Mouse (Mus musculus) kidney, embryonic 16.5 days (tissue): ENCODE measurements at regions not wholly inside any gene's neighbourhood (a gene's known extent, or its start where the extent isn't known, plus 50 kb on each side); places are given as distances from the start of the nearest gene placed in this dataset.

Experiments used
- ATAC-seq: fragments of 200-750 bp; cut with Nextera tagmentation; 2 replicates; pipeline ENCODE4 v1.8.0; 2017; ENCODE audit warnings: moderate TSS enrichment; ENCODE audit not compliant: low FRiP score, low TSS enrichment
- H3K27ac ChIP-seq: fragments of 300-500 bp; sonication (generic); 2 replicates; pipeline ENCODE4 v1.5.1; 2014; ENCODE audit warnings: low read length
- H3K27me3 ChIP-seq: fragments of 300-500 bp; sonication (generic); 2 replicates; pipeline ENCODE4 v1.6.1; 2014; ENCODE audit warnings: low read length, control low read depth, mixed read lengths; ENCODE audit not compliant: insufficient read depth
- H3K36me3 ChIP-seq: fragments of 300-500 bp; sonication (generic); 2 replicates; pipeline ENCODE4 v1.6.1; 2014; ENCODE audit warnings: low read length, control low read depth, mixed read lengths; ENCODE audit not compliant: insufficient read depth
- H3K4me1 ChIP-seq: fragments of 300-500 bp; sonication (generic); 2 replicates; pipeline ENCODE4 v1.6.1; 2014; ENCODE audit warnings: low read length, control low read depth, mixed read lengths; ENCODE audit not compliant: insufficient read depth
- H3K4me2 ChIP-seq: fragments of 300-500 bp; sonication (generic); replicated peaks from 2 replicates; pipeline ENCODE4 v1.6.1; 2014; ENCODE audit warnings: low read depth, low read length
- H3K4me3 ChIP-seq: fragments of 300-500 bp; sonication (generic); 2 replicates; pipeline ENCODE4 v1.5.1; 2014; ENCODE audit warnings: mild to moderate bottlenecking, low read length
- H3K9ac ChIP-seq: fragments of 300-500 bp; sonication (generic); replicated peaks from 2 replicates; pipeline ENCODE4 v1.6.1; 2014; ENCODE audit warnings: low read length
- H3K9me3 ChIP-seq: fragments of 300-500 bp; sonication (generic); 2 replicates; pipeline ENCODE4 v1.6.1; 2016; ENCODE audit warnings: low read length, control low read depth
- WGBS: fragments of 180-500 bp; shearing (Covaris S2); extraction: QIAGEN DNeasy Blood & Tissue Kit; methylation state at CpG from one replicate; pipeline ENCODE4 v1.1.7; 2014; 5-methylcytosine and 5-hydroxymethylcytosine counted together

DNA sequence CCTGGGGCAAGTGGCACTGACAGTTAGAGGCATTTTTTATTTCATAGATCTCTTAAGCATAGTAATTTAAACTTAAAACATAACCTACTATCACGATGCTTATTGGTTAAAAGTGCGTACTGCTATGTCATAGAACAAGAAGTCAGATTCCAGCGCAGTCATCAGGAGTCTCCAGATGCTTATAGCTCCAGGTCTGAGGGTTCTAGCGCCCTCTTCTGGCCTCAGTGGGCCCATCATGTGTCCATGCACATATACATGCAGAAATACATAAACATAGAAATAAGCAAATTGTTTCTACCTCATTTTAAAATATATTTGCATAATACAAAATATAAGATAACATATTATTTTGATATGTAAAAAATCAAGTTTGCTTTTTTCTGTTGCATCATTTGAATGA lies 1002.8 kb upstream of the Adgrl2 start:
- Histone ChIP-seq H3K4me2 (no peak overlapping the region), H3K4me3 (no peak overlapping the region), H3K36me3 (no peaks in the 10 kb centered on the region), H3K27ac (no peak overlapping the region), H3K9ac (no peak overlapping the region), H3K4me1 (no peaks in the 10 kb centered on the region), H3K9me3 (no peaks in the 10 kb centered on the region), H3K27me3 (no peaks in the 10 kb centered on the region)
- no peak for ATAC-seq
- 59% methylated on average over 4 of the region's 4 CpGs for WGBS

DNA sequence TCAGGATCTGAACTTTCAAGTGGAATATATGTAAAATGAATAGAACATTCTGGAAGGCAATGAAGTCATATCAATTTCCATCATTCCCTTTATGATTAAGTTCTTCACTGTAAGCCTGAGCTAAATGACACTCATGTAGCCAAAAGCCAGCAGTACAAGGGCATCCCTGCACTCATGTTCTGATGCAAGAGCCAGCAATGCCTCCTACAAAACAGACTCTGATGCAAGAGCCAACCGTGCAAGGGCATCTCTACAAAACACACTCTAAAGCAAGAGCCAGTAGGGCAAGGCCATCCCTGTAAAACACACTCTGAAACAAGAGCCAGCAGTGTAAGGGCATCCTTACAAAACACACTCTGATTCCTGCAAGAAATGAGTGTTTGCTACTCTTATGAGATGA lies 997.4 kb upstream of the Adgrl2 start:
- H3K27ac ChIP-seq = no peak overlapping the region
- no peaks in the 10 kb centered on the region for H3K36me3 ChIP-seq
- no peaks in the 10 kb centered on the region for H3K27me3 ChIP-seq
- no peak overlapping the region for H3K4me3 ChIP-seq
- H3K4me2 ChIP-seq = no peak overlapping the region
- ATAC-seq = no peak
- no peaks in the 10 kb centered on the region for H3K4me1 ChIP-seq
- H3K9me3 ChIP-seq = no peaks in the 10 kb centered on the region
- 61% methylated on average over 1 of the region's 1 CpGs for WGBS
- H3K9ac ChIP-seq = no peak overlapping the region

DNA sequence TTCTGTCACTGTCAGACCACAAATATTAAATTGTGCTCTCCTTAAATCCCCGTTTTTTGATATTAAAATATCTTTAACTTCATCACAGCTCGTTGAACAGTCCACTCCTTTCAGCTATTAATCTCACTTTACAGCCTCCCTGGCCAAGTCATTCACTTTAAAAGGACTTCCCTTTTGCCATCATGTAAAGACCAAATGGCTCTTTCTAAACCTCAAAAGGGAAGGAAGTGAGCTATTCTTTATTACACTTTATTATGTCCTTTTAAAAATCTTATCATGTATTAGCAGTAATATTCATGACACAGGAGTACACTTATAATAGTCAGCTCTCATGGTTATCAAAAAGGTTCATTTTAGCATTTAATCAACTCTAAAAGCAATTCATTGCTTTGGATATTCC lies 966.6 kb upstream of the Adgrl2 start:
- ATAC-seq = no peak
- H3K36me3 ChIP-seq = no peaks in the 10 kb centered on the region
- 27% methylated on average over 2 of the region's 2 CpGs for WGBS
- no peaks in the 10 kb centered on the region for H3K27me3 ChIP-seq
- H3K27ac ChIP-seq = no peak overlapping the region
- H3K4me1 ChIP-seq = no peaks in the 10 kb centered on the region
- no peak overlapping the region for H3K9ac ChIP-seq
- H3K4me3 ChIP-seq = no peak overlapping the region
- no peak overlapping the region for H3K4me2 ChIP-seq
- no peaks in the 10 kb centered on the region for H3K9me3 ChIP-seq

- H3K4me3 ChIP-seq = no peak overlapping the region
- no peak overlapping the region for H3K4me2 ChIP-seq
- 90% methylated on average over 9 of the region's 9 CpGs for WGBS
- H3K36me3 ChIP-seq = no peaks in the 10 kb centered on the region
- no peak overlapping the region for H3K27ac ChIP-seq
- no peaks in the 10 kb centered on the region for H3K27me3 ChIP-seq
- no peak overlapping the region for H3K9ac ChIP-seq
- H3K4me1 ChIP-seq = no peaks in the 10 kb centered on the region
- no peak for ATAC-seq
- no peaks in the 10 kb centered on the region for H3K9me3 ChIP-seq
Observed at GRCm38 (mm10) chr3:149936197-149936596, 945.8 kb upstream of the Adgrl2 start.

DNA sequence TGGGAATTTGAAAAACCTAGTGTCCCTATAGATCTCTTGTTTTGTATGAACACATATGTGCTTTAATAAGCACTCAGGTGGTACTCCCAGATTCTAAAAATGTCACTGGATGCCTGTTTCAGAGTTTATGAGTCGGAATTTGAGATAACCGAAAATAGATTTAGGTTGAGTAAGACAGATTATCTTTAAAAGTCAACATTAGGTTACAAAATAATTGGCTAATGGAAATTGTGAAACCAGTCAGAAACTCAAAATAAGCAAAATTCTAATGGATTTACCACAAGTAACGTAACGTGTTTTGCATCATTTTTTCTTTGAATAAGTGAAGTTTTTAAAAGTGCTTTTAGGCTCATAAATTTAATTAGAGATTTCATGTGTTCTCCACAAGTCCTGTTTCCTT lies 944.5 kb upstream of the Adgrl2 start:
- H3K36me3 ChIP-seq = no peaks in the 10 kb centered on the region
- no peak overlapping the region for H3K4me2 ChIP-seq
- 72% methylated on average over 4 of the region's 4 CpGs for WGBS
- no peak overlapping the region for H3K4me3 ChIP-seq
- no peak for ATAC-seq
- H3K9me3 ChIP-seq = no peaks in the 10 kb centered on the region
- H3K9ac ChIP-seq = no peak overlapping the region
- no peaks in the 10 kb centered on the region for H3K27me3 ChIP-seq
- no peak overlapping the region for H3K27ac ChIP-seq
- H3K4me1 ChIP-seq = no peaks in the 10 kb centered on the region

- Histone ChIP-seq H3K4me3 (no peak overlapping the region), H3K36me3 (no peaks in the 10 kb centered on the region), H3K9ac (no peak overlapping the region), H3K27me3 (no peaks in the 10 kb centered on the region), H3K4me2 (no peak overlapping the region), H3K9me3 (no peaks in the 10 kb centered on the region), H3K27ac (no peak overlapping the region), H3K4me1 (no peaks in the 10 kb centered on the region)
- WGBS = 81% methylated on average over 10 of the region's 10 CpGs
- ATAC-seq = no peak
Observed at GRCm38 (mm10) chr3:149928456-149929360, 938.4 kb upstream of the Adgrl2 start.

- Histone ChIP-seq H3K4me2 (no peak overlapping the region), H3K9me3 (no peaks in the 10 kb centered on the region), H3K36me3 (no peaks in the 10 kb centered on the region), H3K4me3 (no peak overlapping the region), H3K27ac (no peak overlapping the region), H3K27me3 (no peaks in the 10 kb centered on the region), H3K4me1 (no peaks in the 10 kb centered on the region), H3K9ac (no peak overlapping the region)
- ATAC-seq = no peak
- WGBS = 53% methylated on average over 2 of the region's 2 CpGs
Observed at GRCm38 (mm10) chr3:149920206-149920605, 929.9 kb upstream of the Adgrl2 start.

DNA sequence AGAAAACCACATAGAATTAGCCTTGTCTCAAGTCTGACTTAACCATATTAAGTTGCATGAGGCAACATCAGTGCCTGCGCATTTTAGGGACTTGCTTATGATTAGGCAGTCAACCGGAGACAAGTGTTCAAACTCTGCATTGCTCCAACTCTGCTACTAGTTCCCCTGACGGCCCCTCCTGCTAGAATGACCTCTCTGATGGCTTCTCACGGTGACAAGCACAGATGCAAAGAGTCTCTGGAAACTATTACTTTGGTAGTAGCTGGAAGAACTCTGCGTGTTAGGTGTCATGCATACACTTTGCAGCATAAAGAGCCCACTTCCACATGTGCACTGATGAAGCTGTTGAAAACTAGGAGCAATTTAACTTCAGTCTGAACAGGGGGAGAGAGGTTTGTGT lies 927.8 kb upstream of the Adgrl2 start:
- Histone ChIP-seq H3K27ac (no peak overlapping the region), H3K36me3 (no peaks in the 10 kb centered on the region), H3K9ac (no peak overlapping the region), H3K4me3 (no peak overlapping the region), H3K4me1 (no peaks in the 10 kb centered on the region), H3K4me2 (no peak overlapping the region), H3K27me3 (no peaks in the 10 kb centered on the region), H3K9me3 (no peaks in the 10 kb centered on the region)
- WGBS = 62% methylated on average over 5 of the region's 5 CpGs
- no peak for ATAC-seq

DNA sequence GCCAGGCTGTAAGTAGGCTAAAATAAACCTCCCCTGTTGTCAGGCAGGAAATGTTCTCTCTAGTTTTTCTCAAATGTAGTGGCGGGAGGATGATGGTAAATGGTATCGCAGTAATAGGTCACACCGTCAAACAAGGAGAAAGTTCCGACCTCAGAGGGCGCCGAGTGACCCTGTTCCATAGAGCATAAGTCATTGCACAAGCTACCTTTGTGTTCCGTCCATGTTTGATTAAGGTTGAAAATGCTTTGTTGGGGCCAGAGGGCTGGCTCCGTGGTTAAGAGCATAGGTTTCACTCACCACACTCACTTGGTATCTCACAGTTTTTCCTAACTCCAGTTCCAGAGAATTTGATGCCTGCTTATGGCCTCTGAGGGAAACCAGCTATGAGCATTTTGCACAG lies 920.4 kb upstream of the Adgrl2 start:
- WGBS = 80% methylated on average over 8 of the region's 8 CpGs
- no peaks in the 10 kb centered on the region for H3K36me3 ChIP-seq
- ATAC-seq = no peak

DNA sequence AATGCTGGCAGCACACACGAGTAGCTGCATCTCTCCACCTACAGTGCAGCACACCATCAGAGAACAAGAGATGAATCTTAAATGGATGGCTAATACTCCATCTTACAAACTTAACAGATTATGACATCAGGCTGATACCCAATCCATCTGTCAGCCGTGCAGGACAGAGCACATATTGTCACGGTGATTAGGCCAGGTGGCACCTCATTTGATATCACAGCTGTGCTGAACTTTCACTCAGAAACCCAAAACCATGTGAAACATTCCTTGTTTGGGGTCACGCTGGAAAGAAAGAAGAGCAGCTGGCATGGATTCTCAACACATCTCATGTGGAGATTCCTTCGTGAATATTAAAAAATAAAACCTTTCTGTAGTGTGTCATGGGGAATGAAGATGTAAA lies 911.4 kb upstream of the Adgrl2 start:
- no peak for ATAC-seq
- Histone ChIP-seq H3K4me3 (no peak overlapping the region), H3K9ac (no peak overlapping the region), H3K4me1 (no peaks in the 10 kb centered on the region), H3K4me2 (no peak overlapping the region), H3K9me3 (no peaks in the 10 kb centered on the region), H3K27me3 (no peaks in the 10 kb centered on the region), H3K36me3 (no peaks in the 10 kb centered on the region), H3K27ac (no peak overlapping the region)
- WGBS = 47% methylated on average over 5 of the region's 5 CpGs

More for the DNA sequence above, 920.4 kb upstream of the Adgrl2 start:
- no peak overlapping the region for H3K9ac ChIP-seq
- H3K9me3 ChIP-seq = no peaks in the 10 kb centered on the region
- no peaks in the 10 kb centered on the region for H3K27me3 ChIP-seq
- H3K4me1 ChIP-seq = no peaks in the 10 kb centered on the region
- no peak overlapping the region for H3K4me3 ChIP-seq
- H3K4me2 ChIP-seq = no peak overlapping the region
- no peak overlapping the region for H3K27ac ChIP-seq
